ENCODE assay signal across 10 mouse cellular contexts in genomic region chr12:85813599-85813998, GRCm38 (mm10). TPM values are rescaled to one million over a fixed set of nuclear protein-coding genes. Genes with fewer than 3 reads are reported as not detected.
DNase-seq lines count a peak whose midpoint lies in the region; ATAC-seq lines count a peak whose summit lies in the region.
"Had no signal": no experiment of that assay in that cellular context is flagged by ENCODE, and none has a peak within 500 bp of the region (broad histone marks: within the 10 kb centered on the region; RNA-seq: fewer than 3 reads in every experiment).

No protein-coding gene starts in this region.

- intact Hi-C loops in gastrocnemius, postnatal 14 days (cut with DNase I; ENCODE audit: low total_unique reads), result no loop called here

- peak overlapping the region in 1 of 2 experiments; percentile 85; a peak in 1 of 4 replicates for H3K27ac ChIP-seq in heart, embryonic 14.5 days (replicated peaks in 1 of 2; ENCODE audit: control insufficient read depth in 1 of 2, insufficient read depth in 1 of 2, low read depth in 2 of 2, low read length in 2 of 2)
- H3K27ac ChIP-seq: embryonic facial prominence, embryonic 13.5 days had no signal

- no peak overlapping the region for H3K4me2 ChIP-seq in heart, embryonic 14.5 days (ENCODE audit: low read length)
- H3K4me2 ChIP-seq: embryonic facial prominence, embryonic 13.5 days had no signal

- H3K27me3 ChIP-seq in heart, embryonic 14.5 days (ENCODE audit: control insufficient read depth, insufficient read depth, low read length), result no peaks in the 10 kb centered on the region
- H3K27me3 ChIP-seq: embryonic facial prominence, embryonic 13.5 days had no signal

- H3K4me1 ChIP-seq in heart, embryonic 14.5 days (ENCODE audit: control insufficient read depth in 2 of 2, insufficient read depth in 2 of 2, low read length in 2 of 2), result peaks cover 19 to 42% of the 10 kb centered on the region in 2 experiments
- H3K4me1 ChIP-seq: embryonic facial prominence, embryonic 13.5 days had no signal

- 43% methylated on average over 2 of the region's 2 CpGs for WGBS in heart, embryonic 14.5 days

- peak; percentile 38 for DNase-seq in gastrocnemius, postnatal 25 days
- DNase-seq in gastrocnemius, postnatal 14 days, result no peak
- peak; percentile 70 to 80 for DNase-seq in kidney, postnatal 36 days
- peak; percentile 72 to 81 for DNase-seq in lung, postnatal 4 days
- DNase-seq in thymus, postnatal 25 days, result no peak
- DNase-seq in left cerebral cortex, adult 8-10 months (ENCODE audit: low spot score in 2 of 2), result no peak
- DNase-seq: spleen, adult 18-20 months had no signal

- no peak overlapping the region for H3K9ac ChIP-seq in heart, embryonic 14.5 days (ENCODE audit: low read length)
- H3K9ac ChIP-seq: embryonic facial prominence, embryonic 13.5 days had no signal

- peak; percentile 76 for ATAC-seq in heart, embryonic 14.5 days (ENCODE audit: insufficient number of reproducible peaks, insufficient read depth, low FRiP score, low read depth)
- no peak for ATAC-seq in megakaryocyte, adult 5-6 weeks (ENCODE audit: poor library complexity, severe bottlenecking)

- H3K9me3 ChIP-seq in heart, embryonic 14.5 days (ENCODE audit: control insufficient read depth, low read length), result no peaks in the 10 kb centered on the region
- H3K9me3 ChIP-seq: embryonic facial prominence, embryonic 13.5 days had no signal

- H3K4me3 ChIP-seq in heart, embryonic 14.5 days (ENCODE audit: control insufficient read depth in 1 of 2, insufficient read depth in 1 of 2, low read depth in 1 of 2, low read length in 2 of 2), result no peak overlapping the region
- H3K4me3 ChIP-seq: embryonic facial prominence, embryonic 13.5 days had no signal

- H3K36me3 ChIP-seq in heart, embryonic 14.5 days (ENCODE audit: control insufficient read depth, insufficient read depth, low read length), result peaks cover 59% of the 10 kb centered on the region

RNA-seq across cellular contexts. Expression of gene Erg28, which starts 10.8 kb away (rescaled TPM):
- total RNA-seq in gastrocnemius, postnatal 25 days (2021), result 1 to 10 TPM; 2.7 to 3.8 TPM
- 1 to 10 TPM; 4.1 to 7.2 TPM for total RNA-seq in gastrocnemius, postnatal 14 days (2021)
- 58.1 and 59.3 TPM in 2 replicates for polyA plus RNA-seq in heart, embryonic 14.5 days (2014; fragmentation: Nextera tagmentation; extraction: Ambion mirVana)
- total RNA-seq in megakaryocyte, adult 5-6 weeks (2015), result 51.8 and 56.9 TPM in 2 replicates
- total RNA-seq in megakaryocyte, adult 5-6 weeks (2017), result 65.9 and 78.8 TPM in 2 replicates
- 10 to 100 TPM; 53.3 to 60.9 (median 58.4) TPM for total RNA-seq in left cerebral cortex, adult 8-10 months (2022)

RNA-seq across cellular contexts. Expression of gene Ttll5, which starts 10.9 kb away (rescaled TPM):
- total RNA-seq in gastrocnemius, postnatal 25 days (2021), result 1 to 10 TPM; 5.8 to 7.3 TPM
- total RNA-seq in gastrocnemius, postnatal 14 days (2021), result 1 to 10 TPM; 7.8 to 8.2 TPM
- polyA plus RNA-seq in heart, embryonic 14.5 days (2014; fragmentation: Nextera tagmentation; extraction: Ambion mirVana), result 17.1 and 18.5 TPM in 2 replicates
- 7.2 and 7.7 TPM in 2 replicates for total RNA-seq in megakaryocyte, adult 5-6 weeks (2015)
- total RNA-seq in megakaryocyte, adult 5-6 weeks (2017), result 9.5 and 12.8 TPM in 2 replicates
- 10 to 100 TPM; 42.6 to 50.6 (median 49.4) TPM for total RNA-seq in left cerebral cortex, adult 8-10 months (2022)

Comparison
In these comparisons a context has a peak if more than half of its experiments do, and no peak if none do; other contexts are left out.
1. DNase-seq: peak in gastrocnemius, postnatal 25 days (single experiment), kidney, postnatal 36 days (2 of 2) and lung, postnatal 4 days (2 of 2); none in gastrocnemius, postnatal 14 days (single experiment), thymus, postnatal 25 days (single experiment) and left cerebral cortex, adult 8-10 months (0 of 2).
2. RNA of gene Erg28, which starts 10.8 kb away (total RNA-seq): 51.8 to 78.8 TPM in megakaryocyte, adult 5-6 weeks and 53.3 to 60.9 TPM in left cerebral cortex, adult 8-10 months; 4.1 to 7.2 TPM in gastrocnemius, postnatal 14 days and 2.7 to 3.8 TPM in gastrocnemius, postnatal 25 days; every median in the first group is over 4 times any median in the second.